Mouse (Mus musculus): ENCODE results near the gene Hdac5. TPM values are rescaled to one million over a fixed set of nuclear protein-coding genes. Genes with fewer than 3 reads are reported as not detected.
A peak's percentile ranks its signal among the peaks of the same experiment; 100 is the strongest.

The Hdac5 gene
- total RNA-seq, 1 experiment from 2014 or later = 13.2 TPM

- ATAC-seq (replicated peaks in 1 of 2; ENCODE audit: insufficient read depth in 1 of 2, low FRiP score in 2 of 2, low TSS enrichment in 1 of 2, low read depth in 1 of 2, poor library complexity in 2 of 2, severe bottlenecking in 2 of 2) = no peak
Observed at GRCm38 (mm10) chr11:102245581-102246272, 15.8 kb upstream of the Hdac5 start.

DNA sequence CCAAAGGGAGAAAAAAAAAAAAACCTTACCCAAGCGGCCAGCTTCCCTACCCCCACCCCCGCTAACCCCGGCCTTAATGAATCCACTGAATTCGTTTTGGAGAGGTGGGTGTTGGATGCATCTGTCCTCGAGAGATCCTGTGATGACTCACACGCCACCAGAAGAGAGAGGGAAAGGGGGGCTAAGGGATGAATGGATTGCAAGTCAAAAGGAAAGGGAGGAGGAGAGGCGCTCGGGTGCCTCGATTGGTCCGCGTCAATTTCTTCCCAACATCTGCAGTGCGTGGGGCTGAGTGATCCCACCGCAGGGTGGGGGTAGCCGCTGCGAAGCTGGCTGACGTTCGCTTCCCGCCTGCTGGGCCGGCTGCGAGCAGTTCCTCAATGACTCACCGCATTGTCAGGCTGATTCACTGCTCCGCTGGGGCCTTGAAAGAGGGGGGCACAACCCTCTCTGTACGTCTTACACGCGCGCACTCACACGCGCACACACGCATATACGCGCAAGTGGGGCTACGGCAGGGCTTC, 15.0 kb upstream of the Hdac5 start:
- ATAC-seq (replicated peaks in 1 of 2; ENCODE audit: insufficient read depth in 1 of 2, low FRiP score in 2 of 2, low TSS enrichment in 1 of 2, low read depth in 1 of 2, poor library complexity in 2 of 2, severe bottlenecking in 2 of 2) = peak; percentile 86 to 90

- no peak for ATAC-seq (replicated peaks in 1 of 2; ENCODE audit: insufficient read depth in 1 of 2, low FRiP score in 2 of 2, low TSS enrichment in 1 of 2, low read depth in 1 of 2, poor library complexity in 2 of 2, severe bottlenecking in 2 of 2)
Observed at GRCm38 (mm10) chr11:102241874-102242273, 11.9 kb upstream of the Hdac5 start.

DNA sequence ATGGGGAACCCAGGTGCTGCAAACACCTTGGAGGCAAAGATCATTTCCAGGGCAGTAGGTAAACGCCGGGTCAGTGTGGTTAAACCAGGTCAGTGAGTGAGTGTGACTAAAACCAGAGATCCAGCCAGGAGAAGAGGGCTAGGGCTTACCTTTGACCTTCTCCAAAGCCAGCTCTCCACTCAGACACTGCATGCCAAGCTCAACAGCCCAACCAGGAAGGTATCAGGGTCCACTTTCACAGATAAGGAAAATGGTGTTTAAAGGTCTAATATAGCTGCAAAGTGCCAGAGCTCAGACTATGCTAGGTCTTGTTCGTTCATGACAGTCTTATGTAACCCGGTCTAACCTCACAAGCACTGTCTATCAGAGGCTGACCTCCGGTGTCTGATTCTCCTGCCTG, 11.3 kb upstream of the Hdac5 start:
- ATAC-seq (replicated peaks in 1 of 2; ENCODE audit: insufficient read depth in 1 of 2, low FRiP score in 2 of 2, low TSS enrichment in 1 of 2, low read depth in 1 of 2, poor library complexity in 2 of 2, severe bottlenecking in 2 of 2) = no peak

DNA sequence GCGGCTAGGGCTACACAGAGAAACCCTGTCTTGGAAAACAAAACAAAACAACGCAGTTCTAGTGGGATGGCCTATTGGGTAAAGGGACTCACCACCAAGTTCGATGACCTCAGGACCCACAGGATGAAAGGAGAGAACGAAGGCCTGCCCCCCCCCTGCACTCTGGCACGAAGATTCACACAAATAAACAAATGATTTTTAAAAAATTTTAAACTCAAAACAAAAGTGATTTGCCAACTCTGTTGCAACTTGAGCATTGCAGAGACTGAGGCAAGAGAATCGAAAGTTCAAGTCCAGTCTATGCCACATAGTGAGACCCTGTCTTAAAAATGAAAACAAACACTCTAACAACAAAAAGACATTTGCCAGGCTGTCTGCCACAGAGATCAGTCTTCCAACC, 10.7 kb upstream of the Hdac5 start:
- ATAC-seq (replicated peaks in 1 of 2; ENCODE audit: insufficient read depth in 1 of 2, low FRiP score in 2 of 2, low TSS enrichment in 1 of 2, low read depth in 1 of 2, poor library complexity in 2 of 2, severe bottlenecking in 2 of 2) = no peak

DNA sequence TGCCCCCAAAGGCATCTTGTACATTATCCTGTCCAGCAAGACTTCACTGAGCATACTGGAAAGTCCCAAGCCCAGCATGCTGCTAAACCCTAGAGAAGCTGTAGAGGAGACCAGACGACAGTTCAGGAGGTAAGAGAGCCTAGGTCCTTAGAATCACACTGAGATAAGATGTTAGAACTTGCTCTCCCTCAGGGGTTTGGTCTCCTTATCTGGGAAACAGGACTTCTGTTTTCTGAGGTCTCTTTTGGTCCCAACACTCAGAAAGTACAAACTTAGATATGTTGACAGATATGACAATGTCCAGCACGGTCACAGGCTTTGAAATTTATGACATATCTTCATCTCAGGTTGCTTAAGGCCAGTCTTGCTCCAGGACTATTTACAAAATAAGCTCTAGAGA, 6.1 kb upstream of the Hdac5 start:
- ATAC-seq (replicated peaks in 1 of 2; ENCODE audit: insufficient read depth in 1 of 2, low FRiP score in 2 of 2, low TSS enrichment in 1 of 2, low read depth in 1 of 2, poor library complexity in 2 of 2, severe bottlenecking in 2 of 2) = no peak

GRCm38 (mm10) chr11:102229331-102229953, 524 bp downstream of the Hdac5 start:
- no peak for ATAC-seq (replicated peaks in 1 of 2; ENCODE audit: insufficient read depth in 1 of 2, low FRiP score in 2 of 2, low TSS enrichment in 1 of 2, low read depth in 1 of 2, poor library complexity in 2 of 2, severe bottlenecking in 2 of 2)

- ATAC-seq (replicated peaks in 1 of 2; ENCODE audit: insufficient read depth in 1 of 2, low FRiP score in 2 of 2, low TSS enrichment in 1 of 2, low read depth in 1 of 2, poor library complexity in 2 of 2, severe bottlenecking in 2 of 2) = no peak
Observed at GRCm38 (mm10) chr11:102228646-102229268, 1.2 kb downstream of the Hdac5 start.

GRCm38 (mm10) chr11:102228191-102228545, 1.8 kb downstream of the Hdac5 start:
- no peak for ATAC-seq (replicated peaks in 1 of 2; ENCODE audit: insufficient read depth in 1 of 2, low FRiP score in 2 of 2, low TSS enrichment in 1 of 2, low read depth in 1 of 2, poor library complexity in 2 of 2, severe bottlenecking in 2 of 2)

DNA sequence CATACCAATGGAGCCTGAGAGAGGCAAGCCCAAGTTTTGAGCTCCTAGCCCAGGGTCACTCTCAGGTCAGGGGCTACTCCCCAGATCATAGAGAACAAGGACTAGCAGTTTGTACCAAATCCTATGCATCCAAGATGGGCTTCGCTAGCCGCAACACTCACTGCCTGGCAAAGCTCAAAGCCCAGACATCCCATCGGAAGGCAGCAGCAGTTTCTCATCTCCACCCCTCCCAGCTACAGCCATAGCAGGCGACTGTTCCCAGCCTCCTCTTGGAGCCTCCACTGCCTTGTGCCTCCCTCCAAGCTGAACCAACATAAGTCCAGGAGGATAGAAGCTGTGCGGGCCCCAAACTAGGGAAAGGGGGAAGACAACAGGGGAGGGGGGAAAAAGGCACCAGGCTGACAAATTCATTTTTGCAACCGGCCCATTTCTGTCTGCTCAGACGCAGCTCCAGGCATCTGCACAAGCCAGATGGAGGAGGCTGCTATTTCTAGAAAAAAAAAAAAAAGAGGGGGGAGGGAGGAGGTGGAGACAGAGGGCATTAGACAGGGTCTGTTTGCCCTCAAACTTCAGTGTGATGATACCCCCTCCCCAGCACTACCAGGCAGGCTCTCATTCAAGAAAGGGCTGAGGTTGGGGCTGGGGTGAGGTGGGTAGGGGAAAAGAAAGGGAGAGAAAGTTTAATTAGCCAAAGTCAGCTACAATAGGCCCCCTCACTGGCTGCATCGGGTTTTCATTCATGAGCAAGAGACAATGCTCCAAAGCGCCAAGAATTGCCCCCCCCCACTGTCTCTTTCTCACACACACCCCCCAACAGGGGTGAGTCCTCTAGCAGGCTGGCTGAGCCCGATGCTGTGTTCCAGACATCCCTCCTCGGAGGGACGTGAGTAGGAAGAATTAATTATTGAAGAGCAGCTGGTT, 2.4 kb downstream of the Hdac5 start:
- no peak for ATAC-seq (replicated peaks in 1 of 2; ENCODE audit: insufficient read depth in 1 of 2, low FRiP score in 2 of 2, low TSS enrichment in 1 of 2, low read depth in 1 of 2, poor library complexity in 2 of 2, severe bottlenecking in 2 of 2)

DNA sequence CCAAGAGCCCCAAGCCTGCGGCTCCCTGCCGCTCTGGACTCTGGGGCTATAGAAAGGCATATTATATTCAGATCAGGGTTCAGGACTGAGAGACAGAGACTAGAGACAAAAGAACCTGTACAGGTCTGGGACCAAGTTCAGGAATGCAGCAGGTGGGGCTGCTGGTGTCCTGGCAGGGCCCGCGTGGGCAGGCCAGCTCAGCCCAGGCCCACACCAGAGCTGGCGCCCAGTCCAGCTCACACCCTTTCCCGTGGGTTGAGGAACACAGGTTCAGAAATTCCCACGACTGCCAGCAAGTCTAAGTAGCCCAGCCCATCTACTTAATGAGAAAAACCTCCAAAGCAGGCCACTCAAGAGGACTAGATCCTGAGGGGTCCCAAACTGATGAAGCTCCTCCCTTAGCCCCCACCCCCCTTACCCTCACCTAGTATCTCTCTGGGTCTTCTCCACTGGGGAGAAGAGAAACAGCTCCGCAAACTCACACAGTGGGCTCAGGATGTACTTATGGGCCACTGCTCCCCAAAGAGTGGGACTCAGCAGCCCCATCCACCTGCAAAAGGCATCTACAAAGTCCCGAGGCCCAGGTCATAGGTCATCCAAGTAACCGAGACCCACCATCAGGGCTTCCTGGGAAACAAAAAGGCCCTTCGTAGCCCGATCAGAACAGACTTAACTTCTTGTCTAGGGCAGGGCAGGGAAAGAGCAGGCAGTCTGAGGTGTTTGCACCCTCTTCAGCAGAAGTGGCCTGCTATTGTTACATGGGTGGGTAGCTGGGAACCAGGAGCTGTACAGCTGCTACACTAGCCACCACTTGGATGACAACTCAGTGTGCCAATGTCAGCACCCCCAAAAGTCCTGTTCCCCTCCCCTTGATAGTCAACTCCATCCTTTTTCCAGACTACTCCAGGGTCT, 3.6 kb downstream of the Hdac5 start:
- ATAC-seq (replicated peaks in 1 of 2; ENCODE audit: insufficient read depth in 1 of 2, low FRiP score in 2 of 2, low TSS enrichment in 1 of 2, low read depth in 1 of 2, poor library complexity in 2 of 2, severe bottlenecking in 2 of 2) = no peak

- ATAC-seq (replicated peaks in 1 of 2; ENCODE audit: insufficient read depth in 1 of 2, low FRiP score in 2 of 2, low TSS enrichment in 1 of 2, low read depth in 1 of 2, poor library complexity in 2 of 2, severe bottlenecking in 2 of 2) = no peak
Observed at GRCm38 (mm10) chr11:102225221-102225620, 4.7 kb downstream of the Hdac5 start.

DNA sequence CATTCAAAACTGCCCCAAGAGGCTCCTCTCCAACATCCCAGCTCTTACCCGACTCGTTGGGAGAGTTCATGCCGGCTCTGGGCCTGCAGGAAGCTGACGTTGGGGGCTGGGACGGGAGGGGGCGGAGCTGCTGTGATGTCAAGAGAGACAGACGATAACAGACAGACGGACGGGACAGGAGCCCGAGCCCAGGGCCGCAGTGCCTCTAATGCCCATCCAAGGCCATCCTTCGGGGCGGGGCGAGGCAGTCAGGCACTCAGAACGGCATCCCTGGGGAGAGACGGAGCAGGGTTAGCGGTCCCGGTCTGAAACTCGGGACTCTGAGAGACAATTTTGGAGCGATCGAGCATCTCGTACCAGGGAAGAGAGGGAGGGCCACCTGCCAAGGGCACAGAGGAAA, 5.3 kb downstream of the Hdac5 start:
- ATAC-seq (replicated peaks in 1 of 2; ENCODE audit: insufficient read depth in 1 of 2, low FRiP score in 2 of 2, low TSS enrichment in 1 of 2, low read depth in 1 of 2, poor library complexity in 2 of 2, severe bottlenecking in 2 of 2) = no peak

GRCm38 (mm10) chr11:102223166-102223565, 6.8 kb downstream of the Hdac5 start:
- ATAC-seq (replicated peaks in 1 of 2; ENCODE audit: insufficient read depth in 1 of 2, low FRiP score in 2 of 2, low TSS enrichment in 1 of 2, low read depth in 1 of 2, poor library complexity in 2 of 2, severe bottlenecking in 2 of 2) = no peak

GRCm38 (mm10) chr11:102221954-102222351, 8.0 kb downstream of the Hdac5 start:
- ATAC-seq (replicated peaks in 1 of 2; ENCODE audit: insufficient read depth in 1 of 2, low FRiP score in 2 of 2, low TSS enrichment in 1 of 2, low read depth in 1 of 2, poor library complexity in 2 of 2, severe bottlenecking in 2 of 2) = no peak

DNA sequence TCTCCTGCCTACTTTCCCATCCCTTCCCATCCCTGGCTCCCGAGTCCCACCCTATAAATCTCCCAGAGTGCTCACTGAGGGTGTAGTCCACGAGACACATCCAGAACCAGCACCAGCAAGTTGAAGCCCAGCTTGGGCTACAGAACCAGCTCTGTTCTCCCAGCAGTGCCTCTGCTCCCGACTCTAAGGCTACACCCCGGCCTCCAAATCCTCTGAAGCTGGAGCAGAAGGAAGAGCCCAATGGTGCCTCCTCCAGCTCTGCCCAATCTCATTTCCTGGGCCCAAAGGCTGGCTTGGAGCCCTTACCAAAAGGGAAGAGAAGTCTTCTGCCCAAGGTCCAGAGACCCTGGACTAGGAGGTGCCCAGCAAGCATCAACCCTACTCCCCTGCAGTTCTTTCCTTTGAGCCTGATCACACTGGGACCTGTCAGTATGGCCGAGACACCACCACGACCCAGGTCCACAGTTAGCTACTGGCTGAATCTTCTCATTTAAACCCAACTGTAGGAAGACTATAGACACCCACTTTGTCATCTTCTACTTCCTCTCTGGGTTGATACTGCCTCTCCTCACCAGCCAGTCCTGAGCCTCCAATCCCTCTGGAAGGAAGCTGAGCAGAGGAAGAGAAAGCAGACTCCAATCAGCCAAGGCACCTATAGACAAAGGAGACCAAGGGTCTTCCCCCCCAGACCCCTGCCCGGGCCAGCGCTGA, 8.6 kb downstream of the Hdac5 start:
- no peak for ATAC-seq (replicated peaks in 1 of 2; ENCODE audit: insufficient read depth in 1 of 2, low FRiP score in 2 of 2, low TSS enrichment in 1 of 2, low read depth in 1 of 2, poor library complexity in 2 of 2, severe bottlenecking in 2 of 2)
